Mouse (Mus musculus) intestine, embryonic 15.5 days (tissue): ENCODE measurements around the gene Lefty1. TPM values are rescaled to one million over a fixed set of nuclear protein-coding genes. Genes with fewer than 3 reads are reported as not detected.
"Not testable (repeated sequence)": the region's sequence is repeated elsewhere in the genome, so short reads cannot be mapped to it uniquely, and the experiment has no call there.

Source experiments
- ATAC-seq: fragments of 200-750 bp; cut with Nextera tagmentation; 2 replicates; pipeline ENCODE4 v1.8.0; 2017; ENCODE audit warnings: moderate TSS enrichment, moderate library complexity
- H3K27ac ChIP-seq: fragments of 300-500 bp; sonication (generic); 2 replicates; pipeline ENCODE4 v1.5.1; 2015; ENCODE audit warnings: mild to moderate bottlenecking, inconsistent platforms
- H3K27me3 ChIP-seq: fragments of 300-500 bp; sonication (generic); replicated peaks from 2 replicates; pipeline ENCODE4 v1.6.1; 2015; ENCODE audit warnings: inconsistent platforms
- H3K36me3 ChIP-seq: fragments of 300-500 bp; sonication (generic); 2 replicates; pipeline ENCODE4 v1.6.1; 2015; ENCODE audit warnings: inconsistent platforms
- H3K4me1 ChIP-seq: fragments of 300-500 bp; sonication (generic); replicated peaks from 2 replicates; pipeline ENCODE4 v1.6.1; 2015; ENCODE audit warnings: inconsistent platforms
- H3K4me2 ChIP-seq: fragments of 300-500 bp; sonication (generic); replicated peaks from 2 replicates; pipeline ENCODE4 v1.6.1; 2015; ENCODE audit warnings: mild to moderate bottlenecking, inconsistent platforms
- H3K4me3 ChIP-seq: fragments of 300-500 bp; sonication (generic); replicated peaks from 2 replicates; pipeline ENCODE4 v1.5.1; 2015; ENCODE audit warnings: inconsistent platforms
- H3K9ac ChIP-seq: fragments of 300-500 bp; sonication (generic); 2 replicates; pipeline ENCODE4 v1.6.1; 2015; ENCODE audit warnings: inconsistent platforms
- H3K9me3 ChIP-seq: fragments of 300-500 bp; sonication (generic); 2 replicates; pipeline ENCODE4 v1.6.1; 2016; ENCODE audit warnings: inconsistent platforms
- WGBS: fragments of 180-500 bp; shearing (Covaris S2); methylation state at CpG from one replicate; pipeline ENCODE4 v1.1.7; 2015; 5-methylcytosine and 5-hydroxymethylcytosine counted together
- polyA plus RNA-seq: library from polyadenylated mRNA; unstranded; fragments of >200 nt; fragmentation: Nextera tagmentation; extraction: Ambion mirVana; gene quantifications from 2 replicates; pipeline ENCODE4 v1.2.1, GENCODE M21; 2015

The Lefty1 gene
- polyA plus RNA-seq, 1 experiment from 2014 or later = 2.2 TPM

DNA sequence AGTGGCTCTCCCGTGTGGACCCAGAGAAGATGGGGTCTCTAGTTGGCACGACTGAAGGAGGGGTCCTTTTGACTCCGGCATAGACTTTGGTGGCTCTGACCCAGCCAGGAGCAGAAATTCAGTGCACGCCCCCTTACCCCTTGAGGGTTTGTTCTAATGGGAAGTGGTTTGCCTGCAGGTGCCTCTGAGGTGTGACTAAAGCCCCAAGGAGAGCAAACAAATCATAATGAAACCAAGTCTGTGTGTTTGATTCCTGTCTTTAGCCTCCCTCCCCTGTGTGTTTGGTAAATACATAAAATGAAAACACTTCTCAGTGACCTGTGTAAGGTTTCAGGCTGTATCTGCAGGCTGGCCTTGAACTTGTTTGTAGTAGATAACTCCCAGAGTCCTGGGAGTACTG lies 8.5 kb upstream of the Lefty1 start:
- H3K4me1 ChIP-seq = no peaks in the 10 kb centered on the region
- H3K4me3 ChIP-seq = no peak overlapping the region
- no peak for ATAC-seq
- H3K4me2 ChIP-seq = no peak overlapping the region
- 60% methylated on average over 4 of the region's 4 CpGs for WGBS
- H3K36me3 ChIP-seq = no peaks in the 10 kb centered on the region
- no peaks in the 10 kb centered on the region for H3K27me3 ChIP-seq
- H3K9me3 ChIP-seq = no peaks in the 10 kb centered on the region
- no peak overlapping the region for H3K27ac ChIP-seq
- H3K9ac ChIP-seq = no peak overlapping the region

DNA sequence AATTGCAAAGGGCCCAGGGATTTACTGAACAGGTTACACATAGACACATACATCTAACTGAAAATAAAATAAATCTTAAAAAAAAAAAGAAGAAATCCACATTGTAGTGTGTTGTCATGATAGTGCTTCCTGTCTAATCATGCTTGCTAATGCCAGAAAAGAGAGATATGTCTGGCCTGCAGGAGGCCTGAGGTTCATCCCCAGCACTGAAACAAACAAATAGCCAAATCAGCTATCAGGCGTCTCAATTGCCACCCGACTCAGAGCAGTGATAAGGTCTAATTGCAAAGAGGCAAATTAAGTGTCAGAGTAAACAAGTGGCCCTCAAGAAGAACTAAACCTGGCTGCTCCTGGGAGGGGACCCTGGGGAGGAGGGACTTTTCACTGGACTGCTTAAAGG lies 5.2 kb upstream of the Lefty1 start:
- Histone ChIP-seq H3K4me3 (no peak overlapping the region), H3K4me1 (no peaks in the 10 kb centered on the region), H3K27me3 (peaks cover 11% of the 10 kb centered on the region), H3K27ac (no peak overlapping the region), H3K9me3 (no peaks in the 10 kb centered on the region), H3K36me3 (no peaks in the 10 kb centered on the region), H3K4me2 (no peak overlapping the region), H3K9ac (no peak overlapping the region)
- WGBS = 29% methylated on average over 2 of the region's 2 CpGs
- ATAC-seq = no peak

DNA sequence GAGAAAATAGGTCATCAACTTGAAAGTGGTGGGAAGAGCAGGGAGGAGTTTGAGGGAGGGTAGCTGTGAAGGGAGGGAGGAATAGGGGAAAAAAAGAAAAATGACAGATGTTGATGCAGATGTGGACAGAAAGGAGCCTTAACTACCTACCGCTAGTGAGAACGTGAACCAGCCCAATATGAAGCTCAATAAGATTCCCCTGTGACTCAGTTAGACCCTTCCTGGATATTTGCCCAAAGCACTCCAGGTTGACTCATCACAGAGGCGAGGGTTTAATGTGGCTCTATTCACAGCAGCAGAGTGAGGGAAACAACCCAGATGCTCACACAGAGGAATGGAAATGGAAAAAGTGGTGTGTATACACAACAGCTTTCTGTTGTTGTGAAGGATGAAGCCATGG lies 3.7 kb upstream of the Lefty1 start:
- Histone ChIP-seq H3K9me3 (no peaks in the 10 kb centered on the region), H3K4me2 (no peak overlapping the region), H3K4me1 (no peaks in the 10 kb centered on the region), H3K9ac (no peak overlapping the region), H3K36me3 (no peaks in the 10 kb centered on the region), H3K27me3 (peaks cover 24% of the 10 kb centered on the region), H3K27ac (no peak overlapping the region), H3K4me3 (no peak overlapping the region)
- no peak for ATAC-seq
- WGBS = 64% methylated on average over 3 of the region's 3 CpGs

DNA sequence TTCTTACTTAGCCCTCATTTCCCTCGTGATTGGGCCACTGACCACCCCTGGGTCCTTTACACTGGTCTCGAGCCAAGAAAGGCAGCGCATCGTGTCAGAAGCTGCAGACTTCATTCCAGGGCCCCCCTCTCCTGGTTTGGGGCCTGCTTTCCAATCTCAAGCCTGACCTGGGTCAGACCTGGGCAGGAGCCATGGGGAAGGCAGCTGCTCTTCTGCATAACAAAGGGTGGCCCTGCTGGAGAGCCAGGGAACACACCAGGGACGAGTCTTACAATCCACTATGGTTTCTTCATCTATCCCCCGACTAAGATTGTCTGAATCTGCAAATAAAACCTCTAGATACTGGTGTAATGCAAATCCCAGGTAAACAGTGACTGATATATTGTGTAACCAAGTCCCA lies 1.2 kb upstream of the Lefty1 start:
- Histone ChIP-seq H3K27ac (no peak overlapping the region), H3K27me3 (peaks cover 25% of the 10 kb centered on the region), H3K36me3 (no peaks in the 10 kb centered on the region), H3K4me1 (no peaks in the 10 kb centered on the region), H3K9me3 (no peaks in the 10 kb centered on the region), H3K9ac (no peak overlapping the region; the same call in 1 of the 2 replicates), H3K4me3 (no peak overlapping the region), H3K4me2 (no peak overlapping the region)
- WGBS = 38% methylated on average over 6 of the region's 6 CpGs
- ATAC-seq = no peak

DNA sequence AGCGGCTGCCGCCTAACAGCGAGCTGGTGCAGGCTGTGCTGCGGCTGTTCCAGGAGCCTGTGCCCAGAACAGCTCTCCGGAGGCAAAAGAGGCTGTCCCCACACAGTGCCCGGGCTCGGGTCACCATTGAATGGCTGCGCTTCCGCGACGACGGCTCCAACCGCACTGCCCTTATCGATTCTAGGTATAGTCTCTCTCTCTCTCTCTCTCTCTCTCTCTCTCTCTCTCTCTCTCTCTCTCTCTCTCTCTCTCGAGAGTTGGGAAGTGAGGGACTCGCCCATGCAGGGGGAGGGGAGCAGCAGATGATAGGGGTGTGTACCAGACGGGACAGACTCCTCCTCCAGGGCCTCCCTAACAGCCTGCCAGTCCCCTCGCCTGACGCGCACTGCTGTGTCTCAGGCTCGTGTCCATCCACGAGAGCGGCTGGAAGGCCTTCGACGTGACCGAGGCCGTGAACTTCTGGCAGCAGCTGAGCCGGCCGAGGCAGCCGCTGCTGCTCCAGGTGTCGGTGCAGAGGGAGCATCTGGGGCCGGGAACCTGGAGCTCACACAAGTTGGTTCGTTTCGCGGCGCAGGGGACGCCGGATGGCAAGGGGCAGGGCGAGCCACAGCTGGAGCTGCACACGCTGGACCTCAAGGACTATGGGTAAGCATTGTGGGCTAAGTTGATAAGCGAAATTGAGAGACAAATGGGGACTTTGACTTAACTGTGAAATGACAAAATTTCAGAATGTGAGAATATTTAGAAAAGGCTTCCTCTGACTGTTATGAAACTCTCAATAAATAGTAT lies 2.0 kb downstream of the Lefty1 start:
- peak; percentile 92 for ATAC-seq
- H3K27ac ChIP-seq, H3K36me3 ChIP-seq, H3K9me3 ChIP-seq: not testable (repeated sequence)
- Histone ChIP-seq H3K4me2 (peak overlapping the region; percentile 72), H3K4me3 (peak overlapping the region; percentile 29), H3K9ac (peak overlapping the region; percentile 34; the same call in 1 of the 2 replicates), H3K27me3 (peaks cover 25% of the 10 kb centered on the region), H3K4me1 (peaks cover 11% of the 10 kb centered on the region)
- 5% methylated on average over 39 of the region's 41 CpGs for WGBS

DNA sequence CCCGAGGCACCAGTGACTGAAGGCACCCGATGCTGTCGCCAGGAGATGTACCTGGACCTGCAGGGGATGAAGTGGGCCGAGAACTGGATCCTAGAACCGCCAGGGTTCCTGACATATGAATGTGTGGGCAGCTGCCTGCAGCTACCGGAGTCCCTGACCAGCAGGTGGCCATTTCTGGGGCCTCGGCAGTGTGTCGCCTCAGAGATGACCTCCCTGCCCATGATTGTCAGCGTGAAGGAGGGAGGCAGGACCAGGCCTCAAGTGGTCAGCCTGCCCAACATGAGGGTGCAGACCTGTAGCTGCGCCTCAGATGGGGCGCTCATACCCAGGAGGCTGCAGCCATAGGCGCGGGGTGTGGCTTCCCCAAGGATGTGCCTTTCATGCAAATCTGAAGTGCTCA lies 2.8 kb downstream of the Lefty1 start:
- 57% methylated on average over 13 of the region's 13 CpGs for WGBS
- not testable (repeated sequence) for H3K27ac ChIP-seq, H3K9me3 ChIP-seq, H3K4me2 ChIP-seq, ATAC-seq, H3K9ac ChIP-seq, H3K36me3 ChIP-seq, H3K4me3 ChIP-seq
- peaks cover 25% of the 10 kb centered on the region for H3K27me3 ChIP-seq
- H3K4me1 ChIP-seq = peaks cover 13% of the 10 kb centered on the region

DNA sequence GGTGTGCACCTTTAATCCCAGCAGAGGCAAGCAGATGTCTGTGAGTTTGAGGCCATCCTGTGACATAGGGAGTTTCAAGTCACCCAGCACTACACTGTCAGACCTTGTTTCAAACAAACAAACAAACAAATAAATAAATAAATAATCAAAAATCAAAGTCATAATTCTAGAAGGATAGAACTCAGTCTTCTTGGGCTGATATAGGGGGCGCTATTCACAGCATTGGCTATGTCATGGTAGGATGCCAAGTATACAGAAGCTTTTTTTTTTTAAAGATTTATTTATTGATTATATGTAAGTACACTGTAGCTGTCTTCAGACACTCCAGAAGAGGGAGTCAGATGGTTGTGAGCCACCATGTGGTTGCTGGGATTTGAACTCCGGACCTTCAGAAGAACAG lies 4.0 kb downstream of the Lefty1 start:
- peaks cover 22% of the 10 kb centered on the region for H3K4me1 ChIP-seq
- not testable (repeated sequence) for ATAC-seq, H3K36me3 ChIP-seq, H3K27ac ChIP-seq, H3K4me2 ChIP-seq, H3K9me3 ChIP-seq, H3K9ac ChIP-seq, H3K4me3 ChIP-seq
- 81% methylated on average over 2 of the region's 2 CpGs for WGBS
- H3K27me3 ChIP-seq = peaks cover 19% of the 10 kb centered on the region

DNA sequence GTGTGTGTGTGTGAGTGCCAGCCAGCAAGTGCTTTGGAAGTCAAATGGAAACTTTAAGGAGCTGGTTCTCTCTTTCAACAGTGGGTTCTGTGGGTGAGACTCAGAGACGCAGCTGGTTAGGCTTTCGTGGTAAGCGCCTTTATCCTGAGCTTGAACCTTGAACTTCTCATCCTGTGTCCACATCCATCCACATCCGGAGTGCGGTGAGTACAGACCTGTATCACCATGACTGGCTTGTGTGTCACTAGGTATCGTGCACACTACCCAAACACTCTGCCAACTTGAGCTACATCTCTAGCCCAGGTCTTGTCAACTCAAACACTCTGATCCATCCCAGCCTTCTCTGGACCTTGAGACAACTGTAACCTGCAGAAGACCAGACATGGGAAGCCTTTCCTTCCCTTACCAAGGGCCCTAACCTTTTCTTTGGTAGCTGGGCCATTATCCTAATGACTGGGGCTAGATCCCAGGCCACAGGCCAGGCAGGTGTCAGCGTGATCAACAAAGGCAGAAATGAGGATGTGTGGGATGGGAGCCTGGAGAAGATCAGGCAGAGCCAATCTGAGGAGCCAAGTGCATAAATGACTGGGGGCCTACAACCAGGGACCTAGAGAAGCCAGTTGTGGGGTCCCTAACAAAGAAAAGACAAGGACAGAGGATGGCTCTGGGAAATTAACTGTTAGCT lies 6.1 kb downstream of the Lefty1 start:
- WGBS = 84% methylated on average over 7 of the region's 7 CpGs
- Histone ChIP-seq H3K27ac (no peak overlapping the region), H3K9ac (no peak overlapping the region), H3K36me3 (no peaks in the 10 kb centered on the region), H3K4me1 (peaks cover 40% of the 10 kb centered on the region), H3K4me3 (peak overlapping the region; percentile 89; the same call in 1 of the 2 replicates), H3K9me3 (no peaks in the 10 kb centered on the region), H3K27me3 (peaks cover 2% of the 10 kb centered on the region; the same call in 1 of the 2 replicates), H3K4me2 (peak overlapping the region; percentile 89)
- no peak for ATAC-seq

DNA sequence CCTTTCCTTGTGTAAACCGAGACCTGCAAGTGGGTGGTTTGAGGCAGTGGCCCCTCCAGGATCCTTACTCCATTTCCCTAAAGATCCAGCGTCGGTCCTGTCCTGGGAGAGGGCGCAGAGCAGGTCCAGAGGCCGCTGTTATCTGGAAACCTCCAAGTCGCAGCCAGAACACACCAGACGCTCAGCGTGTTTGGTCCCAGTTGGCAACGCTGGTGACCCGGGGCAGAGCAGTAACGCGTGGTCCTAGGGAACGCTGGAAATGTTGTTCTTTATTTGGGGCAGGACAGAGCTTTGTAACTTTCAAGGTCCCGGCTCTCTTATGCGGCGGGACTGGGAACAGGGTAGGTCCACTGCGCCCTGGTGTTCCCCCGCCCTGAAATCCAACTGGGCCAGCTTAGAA lies 6.9 kb downstream of the Lefty1 start:
- H3K4me1 ChIP-seq = peaks cover 45% of the 10 kb centered on the region

DNA sequence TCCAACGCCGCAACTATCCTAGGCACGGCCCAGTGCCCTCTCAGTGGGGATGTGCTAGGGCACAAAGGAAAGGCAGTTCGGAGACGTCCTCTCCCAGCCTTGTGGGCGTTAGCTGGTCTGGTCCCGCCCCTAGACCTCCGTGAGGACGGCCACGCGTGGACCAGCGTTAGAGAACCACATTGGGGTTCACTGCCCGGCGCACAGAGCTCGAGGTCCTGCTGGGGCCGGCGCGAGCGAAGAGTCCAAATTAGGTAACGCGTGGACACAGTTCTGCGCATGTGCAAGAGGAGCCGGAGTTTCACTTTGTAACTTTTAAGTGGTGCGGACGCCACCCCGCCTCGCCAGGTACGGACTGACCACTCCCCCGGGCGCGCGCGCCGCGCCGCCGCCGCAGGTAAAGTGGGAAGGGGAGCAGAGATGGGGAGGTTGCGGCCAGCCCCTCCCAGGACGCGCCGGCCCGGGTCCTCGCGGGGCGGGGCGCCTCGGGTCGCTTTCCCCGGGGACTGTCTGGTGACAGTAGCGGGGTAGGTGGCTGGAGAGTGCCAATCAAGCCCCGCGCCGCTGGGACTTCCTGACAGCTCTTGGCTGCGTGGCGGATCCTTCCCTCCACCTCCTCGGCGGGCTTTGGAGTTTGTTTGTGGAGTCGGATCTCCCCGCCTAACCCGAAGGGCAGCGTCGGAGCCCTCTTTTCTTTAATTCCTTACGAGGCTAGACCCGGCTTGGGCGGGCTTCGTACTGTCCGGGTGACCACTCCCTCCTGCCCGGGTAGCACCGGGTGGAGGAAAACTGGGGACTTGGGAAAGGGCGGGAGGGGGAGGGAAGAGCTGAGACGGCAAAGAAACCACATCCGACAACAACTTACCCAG lies 7.6 kb downstream of the Lefty1 start, which contains the start of gene Tmem63a:
Gene Tmem63a, plus strand, starts transcription at position 179 of the 866 bp plus-strand sequence.
- Histone ChIP-seq H3K27me3 (no peaks in the 10 kb centered on the region), H3K4me3 (peak within 1 kb of the TSS; percentile 89), H3K4me1 (peaks cover 45% of the 10 kb centered on the region), H3K27ac (peak within 1 kb of the TSS; percentile 93), H3K9ac (peak within 1 kb of the TSS; percentile 85), H3K36me3 (0 out of 2 replicates have a peak, but pooled peaks cover 3% of the 10 kb centered on the region), H3K4me2 (peak within 1 kb of the TSS; percentile 89), H3K9me3 (no peaks in the 10 kb centered on the region)
- under 1% methylated on average over 73 of the region's 73 CpGs for WGBS
- ATAC-seq = peak; percentile 73

More for the DNA sequence above, 6.9 kb downstream of the Lefty1 start:
- no peaks in the 10 kb centered on the region for H3K27me3 ChIP-seq
- H3K9ac ChIP-seq = peak overlapping the region; percentile 85
- H3K27ac ChIP-seq = peak overlapping the region; percentile 93
- peak overlapping the region; percentile 89 for H3K4me2 ChIP-seq
- ATAC-seq = peak; percentile 25
- no peaks in the 10 kb centered on the region for H3K9me3 ChIP-seq
- H3K4me3 ChIP-seq = peak overlapping the region; percentile 89
- 4% methylated on average over 18 of the region's 18 CpGs for WGBS
- H3K36me3 ChIP-seq = 0 out of 2 replicates have a peak, but pooled peaks cover under 1% of the 10 kb centered on the region

DNA sequence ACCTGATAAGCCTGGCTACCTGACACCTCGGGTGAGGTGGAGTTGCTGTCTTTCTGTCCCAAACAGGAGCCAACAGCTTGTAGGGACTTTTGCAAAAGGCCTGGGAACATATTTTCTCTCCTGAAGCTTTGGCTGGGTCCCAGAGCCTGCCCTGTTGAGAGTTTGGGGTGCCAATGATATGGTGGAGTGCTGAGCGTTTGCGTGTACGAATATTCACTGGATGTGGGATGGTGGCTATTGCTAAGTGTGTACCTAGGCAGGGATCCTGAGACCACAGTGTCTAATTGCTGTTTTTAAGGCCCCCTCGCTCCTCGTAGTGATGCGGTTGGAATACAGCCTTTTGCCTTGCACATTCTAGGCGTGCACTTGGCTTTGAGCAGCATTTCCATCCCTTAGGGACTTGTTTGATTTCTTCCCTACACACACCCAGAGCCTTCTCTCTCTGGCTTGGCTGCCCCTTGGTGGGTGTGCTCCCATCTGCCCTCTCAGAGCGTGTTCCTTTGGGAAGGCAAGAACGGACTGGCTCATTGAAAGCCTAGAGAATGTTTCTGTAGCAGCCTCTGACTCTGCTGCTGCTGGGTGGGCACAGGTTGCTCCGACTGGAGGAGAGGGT lies 8.3 kb downstream of the Lefty1 start:
- H3K36me3 ChIP-seq = 0 out of 2 replicates have a peak, but pooled peaks cover 3% of the 10 kb centered on the region
- no peaks in the 10 kb centered on the region for H3K27me3 ChIP-seq
- WGBS = 55% methylated on average over 11 of the region's 11 CpGs
- no peaks in the 10 kb centered on the region for H3K9me3 ChIP-seq
- peak overlapping the region; percentile 89 for H3K4me2 ChIP-seq
- ATAC-seq = no peak
- peaks cover 45% of the 10 kb centered on the region for H3K4me1 ChIP-seq
- peak overlapping the region; percentile 93 for H3K27ac ChIP-seq
- peak overlapping the region; percentile 89 for H3K4me3 ChIP-seq
- peak overlapping the region; percentile 85 for H3K9ac ChIP-seq
